Mouse (Mus musculus): ENCODE data around the gene Isoc2b. TPM values are rescaled to one million over a fixed set of nuclear protein-coding genes. Genes with fewer than 3 reads are reported as not detected.
"Not testable (repeated sequence)": the region's sequence is repeated elsewhere in the genome, so short reads cannot be mapped to it uniquely, and the experiment has no call there.

Isoc2b gene
- total RNA-seq, 2 experiments from 2014 or later = 6.9 to 9.3 TPM

DNA sequence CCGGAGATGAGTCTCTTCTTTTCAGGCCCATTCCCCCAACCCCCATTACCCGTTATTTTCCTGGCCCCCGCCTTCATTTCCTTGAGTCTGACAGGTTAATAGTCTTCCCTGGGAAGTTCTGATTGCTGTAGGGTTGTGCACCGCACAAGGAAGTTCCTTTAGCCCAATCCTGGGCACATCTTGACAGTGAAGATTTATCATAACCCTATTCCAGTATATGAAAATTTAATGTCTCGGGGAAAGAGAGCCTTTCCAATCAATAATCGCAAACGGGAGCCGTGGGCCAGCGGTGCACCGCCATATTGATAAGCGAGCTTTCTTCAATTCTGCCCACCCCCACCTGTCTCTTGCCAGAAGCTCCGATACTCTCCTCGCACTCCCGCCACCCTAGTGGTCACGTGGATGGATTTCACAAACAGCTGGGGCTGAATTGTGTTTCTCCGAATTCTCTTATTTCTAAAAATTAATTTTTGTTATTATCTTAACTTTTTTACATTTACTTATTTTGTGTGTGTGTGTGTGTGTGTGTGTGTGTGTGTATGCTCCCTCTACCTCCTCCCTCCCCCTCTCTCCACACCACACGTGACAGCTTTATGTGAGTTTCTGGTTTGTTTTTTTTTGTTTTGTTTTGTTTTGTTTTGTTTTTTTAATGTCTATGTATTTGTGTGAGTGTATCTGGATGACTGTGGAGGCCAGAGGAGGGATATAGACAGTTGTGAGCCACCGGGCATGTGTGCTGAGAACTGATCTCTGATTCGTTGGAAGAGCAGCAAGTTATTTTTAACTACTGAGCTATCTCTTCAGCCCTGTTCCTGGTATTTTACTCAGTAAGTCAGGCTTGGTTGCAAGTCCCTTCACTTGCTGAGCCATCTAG, 29.8 kb upstream of the Isoc2b start:
- H3K27ac ChIP-seq = no peak overlapping the region
- TF ChIP-seq CTCF (IDR thresholded peaks at IDR 0.05) = no peak; the same call in 1 of the 2 replicates
- DNase-seq (ENCODE audit: extremely low spot score in 1 of 2, low spot score in 2 of 2) = no peak
- intact Hi-C loops (cut with DNase I) = no loop called here
- peak overlapping the region; percentile 28; the same call in 1 of the 2 replicates for H3K4me3 ChIP-seq

DNA sequence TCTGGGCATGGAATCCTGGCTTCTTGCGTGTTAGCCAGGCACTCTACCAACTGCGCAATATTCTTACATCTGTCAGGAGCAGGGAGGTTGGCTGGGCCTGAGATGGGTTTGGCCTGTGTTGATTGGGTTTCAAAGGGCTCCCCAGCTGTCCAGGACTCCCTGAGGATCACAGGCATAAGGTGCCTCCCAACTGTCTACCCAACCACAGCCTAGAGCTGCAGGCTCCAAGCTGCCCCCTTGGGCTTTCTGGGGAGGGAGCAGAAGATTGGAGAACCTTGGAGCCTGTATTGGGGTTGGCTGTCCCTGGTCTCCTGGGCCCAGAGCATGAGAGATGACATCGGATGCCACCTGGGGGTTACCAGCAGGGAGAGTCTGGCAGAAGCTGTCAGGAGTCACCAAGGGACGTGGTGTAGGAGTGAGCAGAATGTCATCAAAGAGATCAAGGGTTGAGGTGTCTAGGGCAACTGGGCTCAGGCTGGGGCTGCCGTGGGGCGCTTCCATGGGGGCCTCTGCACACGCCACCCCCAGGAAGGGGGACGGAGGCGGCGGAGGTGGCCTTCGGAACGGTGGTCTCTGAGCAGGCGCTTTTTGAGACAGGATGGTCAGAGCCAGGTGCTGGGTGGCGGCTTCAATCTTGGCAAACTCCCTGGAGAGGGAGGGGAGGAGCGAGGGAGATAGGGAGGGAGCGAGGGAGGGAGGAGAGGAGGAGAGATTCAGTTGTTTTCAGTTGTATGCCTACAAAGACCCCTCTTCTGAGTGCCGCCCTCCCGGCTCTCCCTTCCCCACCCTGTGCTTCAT, 29.0 kb upstream of the Isoc2b start:
- H3K27ac ChIP-seq = no peak overlapping the region
- no peak for DNase-seq (ENCODE audit: extremely low spot score in 1 of 2, low spot score in 2 of 2)
- no peak for TF ChIP-seq CTCF (IDR thresholded peaks at IDR 0.05)
- intact Hi-C loops (cut with DNase I) = no loop called here
- H3K4me3 ChIP-seq = no peak overlapping the region

GRCm38 (mm10) chr7:4895186-4895585, 25.1 kb upstream of the Isoc2b start:
- Histone ChIP-seq H3K4me3 (no peak overlapping the region), H3K27ac (no peak overlapping the region)
- intact Hi-C loops (cut with DNase I) = no loop called here
- DNase-seq (ENCODE audit: extremely low spot score in 1 of 2, low spot score in 2 of 2) = no peak
- TF ChIP-seq CTCF (IDR thresholded peaks at IDR 0.05) = no peak

DNA sequence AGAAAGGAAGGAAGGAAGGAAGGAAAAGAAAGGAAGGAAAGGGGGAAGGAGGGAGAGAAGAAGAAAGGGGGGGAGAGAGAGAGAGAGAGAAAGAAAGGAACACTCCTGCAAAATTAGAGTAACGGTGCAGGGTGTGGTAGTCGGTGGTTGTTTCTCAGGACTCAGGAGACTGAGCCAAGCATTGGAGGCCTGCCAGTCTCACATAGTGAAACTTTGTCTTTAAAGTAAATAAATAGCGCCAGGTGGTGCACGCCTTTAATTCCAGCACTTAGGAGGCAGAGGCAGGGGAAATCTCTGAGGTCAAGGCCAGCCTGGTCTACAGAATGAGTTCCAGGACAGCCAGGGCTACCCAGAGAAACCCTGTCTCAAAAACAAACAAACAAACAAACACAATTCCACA, 16.6 kb upstream of the Isoc2b start:
- no peak for DNase-seq (ENCODE audit: extremely low spot score in 1 of 2, low spot score in 2 of 2)
- intact Hi-C loops (cut with DNase I) = no loop called here
- Histone ChIP-seq H3K27ac (no peak overlapping the region), H3K4me3 (no peak overlapping the region)
- TF ChIP-seq CTCF (IDR thresholded peaks at IDR 0.05) = no peak

DNA sequence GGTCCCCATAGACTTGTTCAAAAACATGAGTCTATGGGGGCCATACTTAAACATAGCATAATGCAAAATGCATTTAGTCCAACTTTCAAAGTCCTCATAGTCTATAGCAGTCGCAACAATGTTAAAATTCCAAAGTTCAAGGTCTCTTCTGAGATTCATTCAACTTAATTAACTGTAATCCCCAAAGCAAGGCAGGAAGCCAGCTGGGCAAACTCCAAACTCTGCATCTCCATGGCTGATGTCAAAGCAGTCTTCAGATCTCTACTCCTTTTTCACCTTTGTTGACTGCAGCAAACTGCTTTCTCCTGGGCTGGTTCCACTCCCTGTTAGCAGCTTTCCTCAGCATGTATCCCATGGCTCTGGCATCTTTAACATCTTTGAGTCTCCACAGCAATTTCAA, 9.0 kb upstream of the Isoc2b start:
- H3K4me3 ChIP-seq; intact Hi-C loops (cut with DNase I); H3K27ac ChIP-seq; DNase-seq (ENCODE audit: extremely low spot score in 1 of 2, low spot score in 2 of 2): not testable (repeated sequence)

DNA sequence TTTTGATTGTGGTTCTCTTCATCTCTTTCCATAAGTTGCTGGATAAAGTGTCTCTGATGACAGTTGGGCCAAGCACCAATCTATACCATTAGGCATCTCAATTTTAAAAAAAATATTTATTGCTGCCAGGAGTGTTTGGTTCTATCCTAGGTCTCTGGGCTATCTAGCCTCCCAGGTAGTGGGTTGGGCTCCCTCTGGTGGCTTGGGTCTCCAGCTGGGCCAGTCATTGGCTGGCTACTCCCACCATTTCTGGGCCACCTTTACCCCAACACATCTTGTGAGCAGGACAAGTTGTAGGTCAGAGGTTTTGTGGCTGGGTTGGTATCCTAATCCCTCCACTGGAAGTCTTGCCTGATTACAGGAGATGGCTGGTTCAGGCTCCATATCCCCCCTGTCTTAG, 8.1 kb upstream of the Isoc2b start:
- no peak for DNase-seq (ENCODE audit: extremely low spot score in 1 of 2, low spot score in 2 of 2)
- TF ChIP-seq CTCF (IDR thresholded peaks at IDR 0.05) = peak; percentile 20

DNA sequence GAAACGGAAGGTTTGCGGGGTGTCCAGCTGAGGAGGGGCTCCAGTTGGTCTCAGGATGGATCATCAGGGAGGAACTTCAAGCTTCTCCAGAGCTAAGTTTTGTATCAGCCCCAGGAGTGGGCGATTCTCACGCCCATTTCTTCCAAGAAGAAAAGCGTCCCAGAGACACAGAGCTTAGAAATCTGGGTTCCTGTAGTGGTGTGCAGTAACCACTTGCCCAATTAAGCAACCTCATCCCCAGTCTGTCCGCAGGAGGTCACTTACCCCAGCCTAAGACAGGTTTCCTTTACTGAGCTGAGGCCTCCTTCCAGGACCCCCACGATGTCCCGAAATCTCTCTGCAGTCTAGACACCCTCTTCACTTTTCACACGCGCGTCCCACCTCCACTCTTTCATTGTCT, 7.2 kb upstream of the Isoc2b start:
- H3K27ac ChIP-seq = peak overlapping the region; percentile 71; the same call in 1 of the 2 replicates
- DNase-seq (ENCODE audit: extremely low spot score in 1 of 2, low spot score in 2 of 2) = no peak
- intact Hi-C loops (cut with DNase I) = no loop called here

More for the DNA sequence above, 8.1 kb upstream of the Isoc2b start:
- intact Hi-C loops (cut with DNase I) = no loop called here
- H3K27ac ChIP-seq = no peak overlapping the region
- no peak overlapping the region for H3K4me3 ChIP-seq

DNA sequence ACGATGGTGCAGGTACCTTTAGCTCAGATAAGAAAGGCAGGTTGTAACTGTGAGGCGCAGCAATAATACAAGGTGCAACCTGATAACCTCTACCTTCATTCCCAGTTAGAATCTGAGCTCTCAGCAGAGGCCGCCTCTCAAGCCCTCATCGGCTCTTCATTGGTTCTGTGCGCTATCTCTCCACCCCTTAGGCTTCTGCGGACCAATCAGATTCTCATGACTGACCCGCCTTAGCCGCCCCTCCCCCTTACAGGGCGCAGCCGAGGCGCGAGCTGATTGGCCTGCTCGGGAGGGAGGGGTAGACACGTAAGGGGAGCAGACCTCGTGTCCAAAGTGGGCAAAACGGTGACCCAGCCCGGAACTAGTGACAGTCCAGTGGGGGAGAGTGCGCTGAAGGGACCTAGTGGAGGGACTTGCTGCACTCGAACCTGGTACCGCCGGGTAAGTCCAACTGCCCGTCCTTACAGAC, 6.7 kb upstream of the Isoc2b start, which contains the start of gene Isoc2a:
Isoc2a (plus strand) TSS at position 401 of the 469 bp plus-strand sequence.
- intact Hi-C loops (cut with DNase I) = no loop called here
- no peak for TF ChIP-seq CTCF (IDR thresholded peaks at IDR 0.05)
- Histone ChIP-seq H3K4me3 (peak within 1 kb of the TSS; percentile 62), H3K27ac (peak within 1 kb of the TSS; percentile 71; the same call in 1 of the 2 replicates)
- DNase-seq (ENCODE audit: extremely low spot score in 1 of 2, low spot score in 2 of 2) = peak; percentile 78 to 86

More for the DNA sequence above, 7.2 kb upstream of the Isoc2b start:
- peak overlapping the region; percentile 62 for H3K4me3 ChIP-seq
- TF ChIP-seq CTCF (IDR thresholded peaks at IDR 0.05) = no peak

GRCm38 (mm10) chr7:4866631-4867180, 3.4 kb downstream of the Isoc2b start:
- Histone ChIP-seq H3K4me3 (peak overlapping the region; percentile 64), H3K27ac (peak overlapping the region; percentile 90)
- no peak for DNase-seq (ENCODE audit: extremely low spot score in 1 of 2, low spot score in 2 of 2)
- TF ChIP-seq CTCF (IDR thresholded peaks at IDR 0.05) = no peak
- intact Hi-C loops (cut with DNase I) = loop anchor here (2.0 kb wide), 2 partner anchors 48 to 72 kb away; partner anchors contain the start of gene Zfp628

DNA sequence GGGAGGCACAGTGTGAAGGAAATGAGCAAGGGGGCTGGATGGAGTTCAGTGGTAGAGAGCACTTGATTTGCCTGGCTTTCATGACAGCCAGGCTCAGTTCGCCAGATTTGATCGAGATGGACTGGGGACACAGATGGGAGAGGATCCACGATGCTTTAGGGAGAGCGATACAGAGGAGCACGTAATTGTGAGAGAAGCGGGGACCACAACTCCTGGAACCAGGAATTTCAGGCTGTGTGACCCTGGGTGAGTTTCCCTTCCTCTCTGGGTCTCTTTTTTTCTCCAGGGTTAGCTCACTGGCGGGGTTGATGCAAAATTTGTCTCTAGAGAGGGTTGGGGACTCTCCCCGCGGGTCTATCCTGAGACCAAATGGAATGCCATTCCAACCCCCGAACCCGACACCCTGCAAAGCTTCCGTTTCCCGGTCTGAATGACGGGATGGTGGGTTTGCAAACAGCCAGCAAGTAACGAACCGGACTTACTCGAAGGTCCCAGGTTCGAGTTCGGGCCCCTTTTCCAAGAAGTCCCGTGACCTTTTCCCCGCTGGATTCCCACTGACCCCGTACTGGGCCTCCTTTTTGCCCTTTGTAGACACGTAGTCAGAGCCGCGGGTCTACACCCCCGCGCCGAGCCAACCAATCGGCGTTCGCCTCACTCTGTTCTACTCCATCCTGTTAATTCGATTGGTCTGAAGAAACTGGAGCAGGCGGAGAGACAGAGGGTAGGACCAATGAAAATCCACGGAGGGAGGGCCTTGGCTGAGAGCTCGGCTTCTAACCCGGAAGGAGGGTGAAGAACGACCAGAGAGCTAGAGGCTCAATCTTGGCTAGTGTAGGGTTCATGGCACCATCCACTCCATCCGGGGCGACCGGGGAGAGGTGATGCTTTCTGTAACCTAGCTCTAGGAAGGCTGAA, 4.2 kb downstream of the Isoc2b start:
- peak overlapping the region; percentile 64 for H3K4me3 ChIP-seq
- H3K27ac ChIP-seq = peak overlapping the region; percentile 91
- no peak for TF ChIP-seq CTCF (IDR thresholded peaks at IDR 0.05)
- intact Hi-C loops (cut with DNase I) = loop anchor here (2.0 kb wide), 2 partner anchors 49 to 73 kb away; partner anchors contain the start of gene Zfp628
- DNase-seq (ENCODE audit: extremely low spot score in 1 of 2, low spot score in 2 of 2) = peak; percentile 96

DNA sequence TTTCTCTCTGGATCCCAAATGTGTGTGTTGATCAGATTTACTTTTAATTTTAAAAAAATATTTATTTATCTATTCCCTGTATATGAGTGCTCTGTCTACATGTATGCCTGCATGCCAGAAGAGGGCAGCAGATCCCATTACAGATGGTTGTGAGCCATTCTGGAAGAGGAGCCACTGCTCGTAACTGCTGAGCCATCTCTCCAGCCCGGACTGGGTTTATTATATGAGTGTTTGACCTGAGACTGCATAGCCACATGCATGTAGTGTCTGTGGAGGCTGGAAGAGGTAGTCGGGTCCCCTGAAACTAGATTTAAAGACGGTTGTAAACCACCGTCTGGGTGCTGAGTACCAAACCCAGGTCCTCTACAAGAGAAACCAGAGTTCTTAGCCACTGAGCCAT, 5.0 kb downstream of the Isoc2b start:
- no peak overlapping the region for H3K27ac ChIP-seq
- intact Hi-C loops (cut with DNase I) = no loop called here
- peak overlapping the region; percentile 64 for H3K4me3 ChIP-seq
- peak; percentile 64 for TF ChIP-seq CTCF (IDR thresholded peaks at IDR 0.05)
- no peak for DNase-seq (ENCODE audit: extremely low spot score in 1 of 2, low spot score in 2 of 2)

Measured in left cerebral cortex, adult 2 months (tissue).